Mouse (Mus musculus) spleen, adult 2 months (tissue): ENCODE results near the gene Ttc26.

ENCODE experiments used
- CTCF ChIP-seq: fragments of 200-500 bp; IDR thresholded peaks from 2 replicates; pipeline ENCODE4 v1.5.1; 2011; ENCODE audit warnings: mild to moderate bottlenecking, inconsistent platforms; ENCODE audit not compliant: insufficient read depth, insufficient read length, insufficient replicate concordance; ENCODE audit errors: extremely low read depth
- POLR2A ChIP-seq: fragments of 200-500 bp; IDR thresholded peaks from 2 replicates; pipeline ENCODE4 v1.6.1; 2011; ENCODE audit warnings: low read depth, low read length, inconsistent platforms

DNA sequence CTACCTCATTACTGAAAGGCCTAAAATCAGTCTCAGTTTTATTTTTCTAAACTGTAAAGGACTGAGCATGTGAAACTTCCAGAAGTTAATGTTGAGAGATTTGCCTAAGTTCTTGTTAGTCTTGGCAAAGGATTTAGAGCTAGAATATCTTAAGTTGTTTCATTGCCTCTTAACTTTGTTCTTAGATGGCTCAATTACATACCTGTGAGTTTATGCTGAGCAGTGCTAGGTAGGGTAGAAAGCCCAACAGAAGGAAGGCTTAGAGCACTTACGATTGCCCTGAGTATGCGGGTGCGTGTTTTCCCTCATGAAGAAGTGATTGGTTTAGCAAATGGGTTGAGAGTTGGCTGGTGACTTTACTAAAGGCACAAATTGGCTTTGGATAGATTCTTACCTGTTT, 76.8 kb downstream of the Ttc26 start:
- TF ChIP-seq POLR2A, result no peak
- TF ChIP-seq CTCF, result no peak
